Mouse (Mus musculus) bone marrow macrophage, adult 2 months (primary cell): Measurements from ENCODE around the gene Trappc10.

Source experiments
- CTCF ChIP-seq: IDR thresholded peaks from 2 replicates; pipeline ENCODE4 v1.5.1; 2012; ENCODE audit warnings: low read depth, mild to moderate bottlenecking, low read length, moderate library complexity
- POLR2A ChIP-seq: IDR thresholded peaks from 2 replicates; pipeline ENCODE4 v1.6.1; 2012; ENCODE audit warnings: mild to moderate bottlenecking, low read depth, low read length, borderline replicate concordance

- TF ChIP-seq POLR2A = no peak
- TF ChIP-seq CTCF = no peak
Measured at GRCm38 (mm10) chr10:78227875-78228559, 16.4 kb downstream of the Trappc10 start.
